Mouse (Mus musculus): ENCODE data around the gene Sptb. TPM values are rescaled to one million over a fixed set of nuclear protein-coding genes. Genes with fewer than 3 reads are reported as not detected.

Sptb gene
- total and polyA plus RNA-seq, 3 experiments: 17.9 to 85.1 (median 35.4) TPM

GRCm38 (mm10) chr12:76722026-76722425, 11.7 kb upstream of the Sptb start:
- Histone ChIP-seq H3K79me2 (ENCODE audit: control insufficient read depth, insufficient read depth, low read length, poor library complexity) (no peaks in the 10 kb centered on the region), H3K27ac (ENCODE audit: control insufficient read depth, low read depth, low read length) (no peak overlapping the region), H3K27me3 (ENCODE audit: control insufficient read depth in 1 of 2, insufficient read depth in 2 of 2, low read length in 2 of 2) (no peaks in the 10 kb centered on the region), H3K4me3 (ENCODE audit: control insufficient read depth in 1 of 2, insufficient read depth in 1 of 2, low read depth in 2 of 2, low read length in 2 of 2) (no peak overlapping the region), H3K9me3 (replicated peaks; ENCODE audit: insufficient read depth, low read length) (no peaks in the 10 kb centered on the region), H3K36me3 (ENCODE audit: control insufficient read depth in 1 of 2, insufficient read depth in 2 of 2, low read length in 2 of 2) (no peaks in the 10 kb centered on the region), H3K4me1 (ENCODE audit: control insufficient read depth in 1 of 2, insufficient read depth in 2 of 2, low read length in 2 of 2) (peaks cover 0 to 3% of the 10 kb centered on the region in 2 experiments; a peak in 1 of 4 replicates), H3K9ac (ENCODE audit: control insufficient read depth, low read depth, low read length, poor library complexity, severe bottlenecking) (no peak overlapping the region)
- DNase-seq (ENCODE audit: low read depth, low spot score): no peak
- TF ChIP-seq JUND (IDR thresholded peaks at IDR 0.05; ENCODE audit: low read depth, low read length): no peak
- no peak for TF ChIP-seq ZMIZ1 (IDR thresholded peaks at IDR 0.05; ENCODE audit: low read depth, low read length)
- no peak for TF ChIP-seq TAL1 (IDR thresholded peaks at IDR 0.05; ENCODE audit: low read length)
- no peak for TF ChIP-seq RAD21 (IDR thresholded peaks at IDR 0.05; ENCODE audit: low read depth, low read length)
- TF ChIP-seq ZKSCAN1 (IDR thresholded peaks at IDR 0.05; ENCODE audit: low read depth, low read length): no peak
- TF ChIP-seq ELF1 (IDR thresholded peaks at IDR 0.05; ENCODE audit: low read depth, low read length): no peak
- TF ChIP-seq RCOR1 (IDR thresholded peaks at IDR 0.05; ENCODE audit: low read depth, low read length): no peak
- no peak for TF ChIP-seq MXI1 (IDR thresholded peaks at IDR 0.05; ENCODE audit: low read depth, low read length)
- TF ChIP-seq POLR2A (IDR thresholded peaks at IDR 0.05; ENCODE audit: control insufficient read depth in 1 of 2, insufficient read depth in 1 of 2, low read depth in 1 of 2, low read length in 2 of 2, poor library complexity in 1 of 2): no peak
- no peak for TF ChIP-seq GATA1 (IDR thresholded peaks at IDR 0.05; ENCODE audit: low read depth, low read length)

- Histone ChIP-seq H3K36me3 (ENCODE audit: control insufficient read depth in 1 of 2, insufficient read depth in 2 of 2, low read length in 2 of 2) (no peaks in the 10 kb centered on the region), H3K9ac (ENCODE audit: control insufficient read depth, low read depth, low read length, poor library complexity, severe bottlenecking) (no peak overlapping the region), H3K9me3 (replicated peaks; ENCODE audit: insufficient read depth, low read length) (no peaks in the 10 kb centered on the region), H3K27ac (ENCODE audit: control insufficient read depth, low read depth, low read length) (no peak overlapping the region), H3K79me2 (ENCODE audit: control insufficient read depth, insufficient read depth, low read length, poor library complexity) (no peaks in the 10 kb centered on the region), H3K4me1 (ENCODE audit: control insufficient read depth in 1 of 2, insufficient read depth in 2 of 2, low read length in 2 of 2) (peaks cover 0 to 3% of the 10 kb centered on the region in 2 experiments; a peak in 1 of 4 replicates), H3K4me3 (ENCODE audit: control insufficient read depth in 1 of 2, insufficient read depth in 1 of 2, low read depth in 2 of 2, low read length in 2 of 2) (no peak overlapping the region), H3K27me3 (ENCODE audit: control insufficient read depth in 1 of 2, insufficient read depth in 2 of 2, low read length in 2 of 2) (no peaks in the 10 kb centered on the region)
- no peak for TF ChIP-seq USF1 (IDR thresholded peaks at IDR 0.05; ENCODE audit: low read depth, low read length)
- TF ChIP-seq MAX (IDR thresholded peaks at IDR 0.05; ENCODE audit: low read length): no peak
- TF ChIP-seq EP300 (IDR thresholded peaks at IDR 0.05; ENCODE audit: low read depth in 1 of 2, low read length in 2 of 2): no peak
- TF ChIP-seq UBTF (IDR thresholded peaks at IDR 0.05; ENCODE audit: borderline replicate concordance, insufficient read depth, low read depth, low read length): no peak
- TF ChIP-seq ZC3H11A (IDR thresholded peaks at IDR 0.05; ENCODE audit: low read depth, low read length): peak; percentile 78
- no peak for TF ChIP-seq GATA1 (IDR thresholded peaks at IDR 0.05; ENCODE audit: low read depth, low read length)
- TF ChIP-seq NRF1 (IDR thresholded peaks at IDR 0.05; ENCODE audit: insufficient read depth, low read depth, low read length, poor library complexity, severe bottlenecking): no peak
- no peak for TF ChIP-seq TAL1 (IDR thresholded peaks at IDR 0.05; ENCODE audit: low read length)
- TF ChIP-seq ZKSCAN1 (IDR thresholded peaks at IDR 0.05; ENCODE audit: low read depth, low read length): no peak
- TF ChIP-seq MAZ (IDR thresholded peaks at IDR 0.05; ENCODE audit: low read depth, low read length): no peak
- no peak for TF ChIP-seq MXI1 (IDR thresholded peaks at IDR 0.05; ENCODE audit: low read depth, low read length)
- no peak for TF ChIP-seq RCOR1 (IDR thresholded peaks at IDR 0.05; ENCODE audit: low read depth, low read length)
- peak; percentile 71 for TF ChIP-seq SMC3 (IDR thresholded peaks at IDR 0.05; ENCODE audit: low read depth, low read length)
- TF ChIP-seq TBP (IDR thresholded peaks at IDR 0.05; ENCODE audit: low read depth, low read length): no peak
- no peak for TF ChIP-seq CHD2 (IDR thresholded peaks at IDR 0.05; ENCODE audit: low read length)
- TF ChIP-seq ZNF384 (IDR thresholded peaks at IDR 0.05; ENCODE audit: low read depth, low read length): no peak
- TF ChIP-seq POLR2AphosphoS5 (IDR thresholded peaks at IDR 0.05; ENCODE audit: borderline replicate concordance, low read depth, low read length): no peak
- no peak for TF ChIP-seq ELF1 (IDR thresholded peaks at IDR 0.05; ENCODE audit: low read depth, low read length)
- peak in 2 of 3 experiments; percentile 39 to 74; a peak in 4 of 6 replicates for TF ChIP-seq CTCF (IDR thresholded peaks at IDR 0.05 in 2 of 3, conservative IDR thresholded peaks at IDR 0.05 in 1 of 3; ENCODE audit: control insufficient read depth in 1 of 3, insufficient read depth in 1 of 3, low read depth in 2 of 3, low read length in 3 of 3, poor library complexity in 1 of 3, severe bottlenecking in 1 of 3)
- peak; percentile 89 for TF ChIP-seq RAD21 (IDR thresholded peaks at IDR 0.05; ENCODE audit: low read depth, low read length)
- no peak for TF ChIP-seq TCF12 (IDR thresholded peaks at IDR 0.05; ENCODE audit: low read depth, low read length)
- no peak for TF ChIP-seq MYC (IDR thresholded peaks at IDR 0.05; ENCODE audit: low read depth, low read length)
- TF ChIP-seq BHLHE40 (IDR thresholded peaks at IDR 0.05; ENCODE audit: borderline replicate concordance, low read depth, low read length): no peak
- DNase-seq (ENCODE audit: low read depth, low spot score): peak; percentile 32
These were observed 10.2 kb upstream of the Sptb start for GRCm38 (mm10) chr12:76720572-76720971.

Data from MEL (cell line).